Mouse (Mus musculus): Measurements from ENCODE around the gene Fibcd1. TPM values are rescaled to one million over a fixed set of nuclear protein-coding genes. Genes with fewer than 3 reads are reported as not detected.

Gene Fibcd1
- polyA plus RNA-seq, 1 experiment from 2014 or later: 7.1 TPM

GRCm38 (mm10) chr2:31769115-31769514 lies 76.7 kb downstream of the Fibcd1 start:
- Histone ChIP-seq H3K4me2 (ENCODE audit: low read length) (peak overlapping the region; percentile 6; the same call in 1 of the 2 replicates), H3K27me3 (replicated peaks; ENCODE audit: control insufficient read depth, insufficient read depth, low read length) (no peaks in the 10 kb centered on the region), H3K36me3 (ENCODE audit: control insufficient read depth, insufficient read depth, low read length) (no peaks in the 10 kb centered on the region), H3K9ac (ENCODE audit: low read depth, low read length) (no peak overlapping the region), H3K9me3 (ENCODE audit: control insufficient read depth, low read length) (no peaks in the 10 kb centered on the region), H3K4me1 (ENCODE audit: control insufficient read depth, insufficient read depth, low read depth, low read length) (peaks cover 9% of the 10 kb centered on the region), H3K27ac (ENCODE audit: low read depth, low read length) (no peak overlapping the region), H3K4me3 (ENCODE audit: low read length) (no peak overlapping the region)
- ATAC-seq: no peak
- WGBS: 43% methylated on average over 4 of the region's 4 CpGs

GRCm38 (mm10) chr2:31767815-31768214 lies 78.0 kb downstream of the Fibcd1 start:
- Histone ChIP-seq H3K9me3 (ENCODE audit: control insufficient read depth, low read length) (no peaks in the 10 kb centered on the region), H3K4me1 (ENCODE audit: control insufficient read depth, insufficient read depth, low read depth, low read length) (peaks cover 17% of the 10 kb centered on the region), H3K4me2 (ENCODE audit: low read length) (no peak overlapping the region), H3K27me3 (replicated peaks; ENCODE audit: control insufficient read depth, insufficient read depth, low read length) (no peaks in the 10 kb centered on the region), H3K4me3 (ENCODE audit: low read length) (no peak overlapping the region), H3K36me3 (ENCODE audit: control insufficient read depth, insufficient read depth, low read length) (no peaks in the 10 kb centered on the region), H3K9ac (ENCODE audit: low read depth, low read length) (no peak overlapping the region), H3K27ac (ENCODE audit: low read depth, low read length) (no peak overlapping the region)
- ATAC-seq: no peak
- WGBS: 84% methylated on average over 4 of the region's 4 CpGs

- H3K27me3 ChIP-seq (replicated peaks; ENCODE audit: control insufficient read depth, insufficient read depth, low read length): no peaks in the 10 kb centered on the region
- no peak overlapping the region for H3K4me3 ChIP-seq (ENCODE audit: low read length)
- H3K27ac ChIP-seq (ENCODE audit: low read depth, low read length): no peak overlapping the region
- peak; percentile 59; the same call in 1 of the 2 replicates for ATAC-seq
- no peaks in the 10 kb centered on the region for H3K36me3 ChIP-seq (ENCODE audit: control insufficient read depth, insufficient read depth, low read length)
- no peak overlapping the region for H3K9ac ChIP-seq (ENCODE audit: low read depth, low read length)
- no peaks in the 10 kb centered on the region for H3K9me3 ChIP-seq (ENCODE audit: control insufficient read depth, low read length)
- WGBS: 95% methylated on average over 6 of the region's 6 CpGs
- H3K4me1 ChIP-seq (ENCODE audit: control insufficient read depth, insufficient read depth, low read depth, low read length): peaks cover 23% of the 10 kb centered on the region
- H3K4me2 ChIP-seq (ENCODE audit: low read length): no peak overlapping the region
Observed at GRCm38 (mm10) chr2:31767104-31767503, 78.7 kb downstream of the Fibcd1 start.

Other genes with a start within 250 kb of the Fibcd1 start
- gene Prdm12, start 206.0 kb downstream of the Fibcd1 start, polyA plus RNA-seq (2015; fragmentation: Nextera tagmentation; extraction: Ambion mirVana): 0.20 and 0.34 TPM in 2 replicates
- 38.2 and 38.9 TPM in 2 replicates for gene Exosc2, start 175.3 kb downstream of the Fibcd1 start, polyA plus RNA-seq (2015; fragmentation: Nextera tagmentation; extraction: Ambion mirVana)
- gene Abl1, start 157.6 kb downstream of the Fibcd1 start, polyA plus RNA-seq (2015; fragmentation: Nextera tagmentation; extraction: Ambion mirVana): 13.2 and 18.2 TPM in 2 replicates
- 0.09 TPM in 1 of 2 replicates, not detected in the other for gene Qrfp, start 35.4 kb downstream of the Fibcd1 start, polyA plus RNA-seq (2015; fragmentation: Nextera tagmentation; extraction: Ambion mirVana)
- gene Lamc3, start 41.3 kb upstream of the Fibcd1 start, polyA plus RNA-seq (2015; fragmentation: Nextera tagmentation; extraction: Ambion mirVana): 3.2 and 5.8 TPM in 2 replicates
- 23.0 and 23.3 TPM in 2 replicates for gene Aif1l, start 104.1 kb upstream of the Fibcd1 start, polyA plus RNA-seq (2015; fragmentation: Nextera tagmentation; extraction: Ambion mirVana)
- gene Nup214, start 128.4 kb upstream of the Fibcd1 start, polyA plus RNA-seq (2015; fragmentation: Nextera tagmentation; extraction: Ambion mirVana): 51.7 and 54.7 TPM in 2 replicates
- 0.50 and 0.69 TPM in 2 replicates for gene Fam78a, start 238.9 kb upstream of the Fibcd1 start, polyA plus RNA-seq (2015; fragmentation: Nextera tagmentation; extraction: Ambion mirVana)
- gene Plpp7, start 249.5 kb upstream of the Fibcd1 start, polyA plus RNA-seq (2015; fragmentation: Nextera tagmentation; extraction: Ambion mirVana): 31.1 and 33.2 TPM in 2 replicates

Measured in hindbrain, embryonic 16.5 days (tissue).